Mouse (Mus musculus): ENCODE measurements around the gene Mr1. TPM values are rescaled to one million over a fixed set of nuclear protein-coding genes. Genes with fewer than 3 reads are reported as not detected.

Gene Mr1
- polyA plus RNA-seq, 1 experiment: 1.1 TPM

GRCm38 (mm10) chr1:155172895-155173643 lies 26.5 kb upstream of the Mr1 start:
- TF ChIP-seq GATA1 (IDR thresholded peaks at IDR 0.05; ENCODE audit: borderline replicate concordance, low read length): no peak
- no peak for TF ChIP-seq FLI1 (IDR thresholded peaks at IDR 0.05; ENCODE audit: low read length)
- H3K4me1 ChIP-seq: peaks cover 50% of the 10 kb centered on the region
- no peaks in the 10 kb centered on the region for H3K9me3 ChIP-seq
- H3K36me3 ChIP-seq (replicated peaks; ENCODE audit: low read length): peaks cover 43% of the 10 kb centered on the region
- peak overlapping the region; percentile 78 for H3K4me3 ChIP-seq (replicated peaks)
- H3K27me3 ChIP-seq (replicated peaks): no peaks in the 10 kb centered on the region

GRCm38 (mm10) chr1:155169935-155170334 lies 23.3 kb upstream of the Mr1 start:
- no peaks in the 10 kb centered on the region for H3K27me3 ChIP-seq (replicated peaks)
- H3K4me3 ChIP-seq (replicated peaks): no peak overlapping the region
- peaks cover 20% of the 10 kb centered on the region for H3K36me3 ChIP-seq (replicated peaks; ENCODE audit: low read length)
- H3K9me3 ChIP-seq: no peaks in the 10 kb centered on the region
- TF ChIP-seq FLI1 (IDR thresholded peaks at IDR 0.05; ENCODE audit: low read length): no peak
- TF ChIP-seq GATA1 (IDR thresholded peaks at IDR 0.05; ENCODE audit: borderline replicate concordance, low read length): no peak
- peaks cover 64% of the 10 kb centered on the region for H3K4me1 ChIP-seq

- no peak overlapping the region for H3K4me3 ChIP-seq (replicated peaks)
- H3K4me1 ChIP-seq: peaks cover 70% of the 10 kb centered on the region
- H3K9me3 ChIP-seq: no peaks in the 10 kb centered on the region
- TF ChIP-seq FLI1 (IDR thresholded peaks at IDR 0.05; ENCODE audit: low read length) (no peak), GATA1 (IDR thresholded peaks at IDR 0.05; ENCODE audit: borderline replicate concordance, low read length) (no peak)
- no peaks in the 10 kb centered on the region for H3K27me3 ChIP-seq (replicated peaks)
- H3K36me3 ChIP-seq (replicated peaks; ENCODE audit: low read length): peaks cover 9% of the 10 kb centered on the region
Observed at GRCm38 (mm10) chr1:155167453-155167852, 20.8 kb upstream of the Mr1 start.

- Histone ChIP-seq H3K4me1 (peaks cover 40% of the 10 kb centered on the region), H3K4me3 (replicated peaks) (peak overlapping the region; percentile 99), H3K9me3 (no peaks in the 10 kb centered on the region), H3K27me3 (replicated peaks) (no peaks in the 10 kb centered on the region), H3K36me3 (replicated peaks; ENCODE audit: low read length) (no peaks in the 10 kb centered on the region)
- TF ChIP-seq FLI1 (IDR thresholded peaks at IDR 0.05; ENCODE audit: low read length): no peak
- TF ChIP-seq GATA1 (IDR thresholded peaks at IDR 0.05; ENCODE audit: borderline replicate concordance, low read length): no peak
Observed at GRCm38 (mm10) chr1:155158970-155159484, 12.4 kb upstream of the Mr1 start.

DNA sequence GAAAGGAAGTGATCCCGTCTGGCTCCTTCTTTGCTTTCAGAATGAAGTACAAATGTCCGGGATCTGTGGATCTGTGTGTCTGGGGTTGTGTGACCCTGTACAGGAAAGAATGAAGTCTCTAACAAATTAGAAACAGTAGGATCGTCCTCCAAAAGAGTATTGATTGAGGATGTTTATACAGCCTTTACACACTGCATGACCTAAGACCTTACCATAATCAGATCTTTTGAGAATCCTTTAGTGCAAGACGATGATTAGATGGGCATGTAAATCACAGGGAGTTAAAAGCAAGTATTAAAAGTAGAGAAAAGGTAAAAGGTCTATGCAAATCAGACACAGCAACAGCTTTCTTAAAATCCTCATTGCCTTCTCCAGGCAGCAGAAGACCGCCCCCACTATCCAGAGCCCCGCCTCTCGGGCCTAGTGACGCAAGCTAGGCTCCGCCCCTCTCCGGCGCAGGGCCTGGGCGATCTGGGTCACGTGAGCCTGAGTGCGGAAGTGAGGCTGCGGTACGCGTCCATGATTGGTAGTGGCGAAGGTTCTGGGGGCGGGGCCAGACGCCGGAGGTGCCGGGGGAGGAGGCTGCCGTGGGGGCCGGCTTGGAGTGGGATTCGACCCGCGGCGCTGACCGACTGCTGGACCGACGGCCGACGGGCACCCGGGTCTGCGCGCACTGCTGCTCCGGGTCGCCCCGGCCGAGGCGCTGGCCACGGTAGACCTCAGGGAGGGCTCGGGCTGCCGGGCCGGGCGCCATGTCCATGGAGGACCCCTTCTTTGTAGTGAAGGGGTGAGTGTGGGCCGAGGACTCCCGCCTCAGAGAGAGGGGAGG lies 11.7 kb upstream of the Mr1 start, which contains the start of gene Stx6:
Stx6 (plus strand) TSS at position 575 of the 829 bp plus-strand sequence.
- Histone ChIP-seq H3K4me1 (peaks cover 33% of the 10 kb centered on the region), H3K27me3 (replicated peaks) (no peaks in the 10 kb centered on the region), H3K36me3 (replicated peaks; ENCODE audit: low read length) (no peaks in the 10 kb centered on the region), H3K9me3 (no peaks in the 10 kb centered on the region), H3K4me3 (replicated peaks) (peak within 1 kb of the TSS; percentile 99)
- TF ChIP-seq GATA1 (IDR thresholded peaks at IDR 0.05; ENCODE audit: borderline replicate concordance, low read length) (no peak), FLI1 (IDR thresholded peaks at IDR 0.05; ENCODE audit: low read length) (no peak)

- Histone ChIP-seq H3K4me3 (replicated peaks) (no peak overlapping the region), H3K27me3 (replicated peaks) (no peaks in the 10 kb centered on the region), H3K36me3 (replicated peaks; ENCODE audit: low read length) (peaks cover 7% of the 10 kb centered on the region), H3K4me1 (peaks cover 19% of the 10 kb centered on the region), H3K9me3 (peaks cover 5% of the 10 kb centered on the region)
- no peak for TF ChIP-seq GATA1 (IDR thresholded peaks at IDR 0.05; ENCODE audit: borderline replicate concordance, low read length)
- TF ChIP-seq FLI1 (IDR thresholded peaks at IDR 0.05; ENCODE audit: low read length): no peak
Observed at GRCm38 (mm10) chr1:155153906-155154305, 7.3 kb upstream of the Mr1 start.

- TF ChIP-seq GATA1 (IDR thresholded peaks at IDR 0.05; ENCODE audit: borderline replicate concordance, low read length): no peak
- no peak for TF ChIP-seq FLI1 (IDR thresholded peaks at IDR 0.05; ENCODE audit: low read length)
- Histone ChIP-seq H3K36me3 (replicated peaks; ENCODE audit: low read length) (peaks cover 7% of the 10 kb centered on the region), H3K27me3 (replicated peaks) (no peaks in the 10 kb centered on the region), H3K9me3 (peaks cover 5% of the 10 kb centered on the region), H3K4me3 (replicated peaks) (no peak overlapping the region), H3K4me1 (peaks cover 13% of the 10 kb centered on the region)
Observed at GRCm38 (mm10) chr1:155150821-155151220, 4.2 kb upstream of the Mr1 start.

GRCm38 (mm10) chr1:155149403-155149802 lies 2.8 kb upstream of the Mr1 start:
- H3K4me3 ChIP-seq (replicated peaks): no peak overlapping the region
- H3K27me3 ChIP-seq (replicated peaks): no peaks in the 10 kb centered on the region
- TF ChIP-seq FLI1 (IDR thresholded peaks at IDR 0.05; ENCODE audit: low read length) (no peak), GATA1 (IDR thresholded peaks at IDR 0.05; ENCODE audit: borderline replicate concordance, low read length) (no peak)
- peaks cover 5% of the 10 kb centered on the region for H3K9me3 ChIP-seq
- peaks cover 23% of the 10 kb centered on the region for H3K4me1 ChIP-seq
- H3K36me3 ChIP-seq (replicated peaks; ENCODE audit: low read length): peaks cover 8% of the 10 kb centered on the region

GRCm38 (mm10) chr1:155147228-155147627 lies 614 bp upstream of the Mr1 start:
- H3K4me1 ChIP-seq: peaks cover 36% of the 10 kb centered on the region
- H3K4me3 ChIP-seq (replicated peaks): peak overlapping the region; percentile 51
- TF ChIP-seq FLI1 (IDR thresholded peaks at IDR 0.05; ENCODE audit: low read length): no peak
- TF ChIP-seq GATA1 (IDR thresholded peaks at IDR 0.05; ENCODE audit: borderline replicate concordance, low read length): no peak
- peaks cover 12% of the 10 kb centered on the region for H3K36me3 ChIP-seq (replicated peaks; ENCODE audit: low read length)
- H3K27me3 ChIP-seq (replicated peaks): no peaks in the 10 kb centered on the region
- peaks cover 5% of the 10 kb centered on the region for H3K9me3 ChIP-seq
